Mouse (Mus musculus) hindbrain, embryonic 14.5 days (tissue): ENCODE results near the gene Prkca. TPM values are rescaled to one million over a fixed set of nuclear protein-coding genes. Genes with fewer than 3 reads are reported as not detected.

ENCODE experiments used
- ATAC-seq: fragments of 200-750 bp; cut with Nextera tagmentation; 2 replicates; pipeline ENCODE4 v1.8.0; 2017; ENCODE audit warnings: moderate number of reproducible peaks, mild to moderate bottlenecking, moderate TSS enrichment, moderate library complexity; ENCODE audit not compliant: low FRiP score
- DNase-seq: peaks from one replicate; pipeline ENCODE4 v3.0.0-alpha.2; 2015; ENCODE audit warnings: low spot score
- H3K27ac ChIP-seq: fragments of 300-500 bp; sonication (generic); 2 replicates; pipeline ENCODE4 v1.5.1; 2014; ENCODE audit warnings: mild to moderate bottlenecking, moderate library complexity
- H3K27me3 ChIP-seq: fragments of 300-500 bp; sonication (generic); 2 replicates; pipeline ENCODE4 v1.6.1; 2014; ENCODE audit warnings: mild to moderate bottlenecking, low read length, mixed read lengths; ENCODE audit not compliant: control insufficient read depth, insufficient read depth
- H3K36me3 ChIP-seq: fragments of 300-500 bp; sonication (generic); replicated peaks from 2 replicates; pipeline ENCODE4 v1.6.1; 2014; ENCODE audit not compliant: control insufficient read depth, insufficient read depth
- H3K4me1 ChIP-seq: fragments of 300-500 bp; sonication (generic); replicated peaks from 2 replicates; pipeline ENCODE4 v1.6.1; 2014; ENCODE audit warnings: antibody characterized with exemption, low read length, mixed read lengths; ENCODE audit not compliant: control insufficient read depth, insufficient read depth
- H3K4me2 ChIP-seq: fragments of 300-500 bp; sonication (generic); replicated peaks from 2 replicates; pipeline ENCODE4 v1.6.1; 2014; ENCODE audit warnings: mild to moderate bottlenecking, moderate library complexity
- H3K4me3 ChIP-seq: fragments of 300-500 bp; sonication (generic); replicated peaks from 2 replicates; pipeline ENCODE4 v1.5.1; 2014; ENCODE audit warnings: mild to moderate bottlenecking, low read length
- H3K9ac ChIP-seq: fragments of 300-500 bp; sonication (generic); 2 replicates; pipeline ENCODE4 v1.6.1; 2014
- H3K9me3 ChIP-seq: fragments of 300-500 bp; sonication (generic); 2 replicates; pipeline ENCODE4 v1.6.1; 2016; ENCODE audit warnings: low read length; ENCODE audit not compliant: control insufficient read depth
- WGBS: fragments of 180-500 bp; shearing (Covaris S2); extraction: QIAGEN DNeasy Blood & Tissue Kit; methylation state at CpG from one replicate; pipeline ENCODE4 v1.1.7; 2014; 5-methylcytosine and 5-hydroxymethylcytosine counted together
- polyA plus RNA-seq: library from polyadenylated mRNA; unstranded; fragments of >200 nt; fragmentation: Nextera tagmentation; extraction: Ambion mirVana; gene quantifications from 2 replicates; pipeline ENCODE4 v1.2.1, GENCODE M21; 2014

Gene Prkca
- polyA plus RNA-seq, 1 experiment from 2014 or later: 9.1 TPM

DNA sequence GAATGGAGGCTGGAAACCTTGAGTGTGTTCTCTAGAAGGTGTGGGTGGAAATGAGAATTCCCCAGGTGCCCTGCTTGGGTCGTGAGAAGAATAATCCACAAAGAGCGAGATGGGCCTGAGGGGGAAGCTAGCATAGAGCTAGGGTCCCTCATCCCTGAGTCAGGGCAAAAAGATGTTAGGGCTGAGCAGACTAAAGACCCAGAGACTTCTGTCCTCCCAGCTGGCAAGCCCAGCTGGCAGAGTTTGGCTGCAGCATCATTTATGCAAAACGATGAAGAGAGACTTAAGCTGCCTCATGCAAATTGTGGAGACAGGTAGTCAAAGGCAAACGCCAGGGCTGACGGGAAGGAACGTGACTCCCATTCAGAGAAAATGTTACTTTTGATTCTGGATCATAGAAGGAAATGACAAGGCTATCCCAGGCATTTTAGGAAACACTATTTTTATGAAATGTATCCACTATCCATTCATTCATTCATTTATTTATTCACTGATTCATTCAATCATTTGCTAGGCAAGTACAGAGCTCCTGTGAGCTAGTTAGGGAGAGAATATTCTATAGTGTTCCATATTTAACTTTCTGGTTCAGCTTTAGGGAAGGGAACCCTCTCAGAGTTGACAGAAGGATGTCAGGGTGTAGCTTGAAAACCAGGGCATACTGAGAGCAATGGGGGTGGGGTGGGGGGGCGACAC lies 139.4 kb downstream of the Prkca start:
- H3K4me2 ChIP-seq: no peak overlapping the region
- H3K4me3 ChIP-seq: no peak overlapping the region
- H3K9ac ChIP-seq: no peak overlapping the region
- 44% methylated on average over 7 of the region's 7 CpGs for WGBS
- no peak for ATAC-seq
- no peak overlapping the region for H3K27ac ChIP-seq
- no peaks in the 10 kb centered on the region for H3K9me3 ChIP-seq
- no peaks in the 10 kb centered on the region for H3K36me3 ChIP-seq
- no peak for DNase-seq
- H3K4me1 ChIP-seq: peaks cover 14% of the 10 kb centered on the region
- no peaks in the 10 kb centered on the region for H3K27me3 ChIP-seq

DNA sequence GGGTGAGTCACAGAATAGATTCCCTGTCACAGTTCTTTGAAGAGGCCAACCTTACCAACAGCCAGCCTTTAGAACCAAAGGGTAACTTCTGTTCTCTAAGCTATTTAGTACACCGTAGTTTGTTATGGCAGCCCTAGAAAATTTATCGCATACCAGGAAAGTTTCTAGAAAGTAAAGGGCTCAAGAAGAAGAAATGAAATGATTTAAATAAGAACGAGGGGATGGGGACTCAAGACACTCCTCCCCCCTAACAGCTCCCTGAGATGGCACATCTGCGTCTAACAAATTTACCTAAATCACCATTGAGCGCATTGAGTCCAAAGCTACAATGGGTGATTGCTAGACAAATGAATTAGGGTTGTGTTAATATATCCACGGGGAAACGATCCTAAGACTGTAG lies 140.9 kb downstream of the Prkca start:
- no peaks in the 10 kb centered on the region for H3K27me3 ChIP-seq
- no peaks in the 10 kb centered on the region for H3K36me3 ChIP-seq
- H3K9me3 ChIP-seq: no peaks in the 10 kb centered on the region
- H3K4me1 ChIP-seq: peaks cover 14% of the 10 kb centered on the region
- H3K27ac ChIP-seq: no peak overlapping the region
- H3K9ac ChIP-seq: no peak overlapping the region
- no peak for DNase-seq
- H3K4me2 ChIP-seq: no peak overlapping the region
- no peak overlapping the region for H3K4me3 ChIP-seq
- 86% methylated on average over 7 of the region's 7 CpGs for WGBS
- no peak for ATAC-seq

DNA sequence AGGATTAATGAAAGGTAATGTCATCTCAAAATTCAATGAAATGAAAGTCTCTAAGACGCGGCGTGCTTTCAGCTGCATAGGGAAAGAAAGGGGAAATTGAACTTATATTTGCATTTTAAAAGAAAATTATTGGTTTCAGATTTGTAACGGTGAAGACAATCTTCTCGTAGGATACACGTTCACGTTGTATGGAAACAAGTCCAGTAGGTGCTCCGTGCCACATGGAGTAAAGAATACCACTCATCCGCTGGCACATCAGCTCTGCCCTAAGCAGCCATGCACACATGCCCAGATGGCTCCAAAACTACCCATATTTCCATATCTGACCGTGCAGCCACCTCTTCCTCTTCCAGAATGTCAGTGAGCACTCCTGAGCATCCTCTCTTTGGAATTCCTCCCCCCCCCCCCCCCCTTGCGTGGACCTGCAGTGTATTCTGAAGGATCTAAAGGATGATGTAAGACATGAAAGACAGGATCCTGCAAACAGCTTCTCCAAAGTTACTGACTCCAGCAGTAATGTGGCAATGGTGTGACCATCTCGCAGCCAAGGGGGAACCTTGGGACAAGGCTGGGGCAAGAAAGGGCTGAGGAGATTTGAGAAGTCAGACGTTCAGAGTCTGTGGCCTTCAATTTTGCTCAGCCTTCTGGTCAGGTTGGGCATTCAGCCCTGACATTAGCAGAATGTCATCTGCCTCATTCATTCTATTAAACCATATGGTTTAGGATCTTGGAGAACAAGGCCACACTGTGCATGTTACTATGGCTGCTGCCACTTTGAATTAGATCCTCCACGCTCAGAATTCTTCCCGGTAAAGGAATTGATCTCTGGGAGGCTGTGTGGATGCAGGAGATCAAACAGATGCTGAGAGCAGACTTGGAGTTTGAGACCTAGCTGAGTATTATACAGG lies 142.8 kb downstream of the Prkca start:
- no peak overlapping the region for H3K9ac ChIP-seq
- DNase-seq (no peak), ATAC-seq (no peak)
- 88% methylated on average over 15 of the region's 15 CpGs for WGBS
- H3K9me3 ChIP-seq: no peaks in the 10 kb centered on the region
- H3K4me3 ChIP-seq: no peak overlapping the region
- H3K4me2 ChIP-seq: no peak overlapping the region
- no peaks in the 10 kb centered on the region for H3K36me3 ChIP-seq
- H3K27ac ChIP-seq: no peak overlapping the region
- peaks cover 18% of the 10 kb centered on the region for H3K4me1 ChIP-seq
- H3K27me3 ChIP-seq: no peaks in the 10 kb centered on the region

DNA sequence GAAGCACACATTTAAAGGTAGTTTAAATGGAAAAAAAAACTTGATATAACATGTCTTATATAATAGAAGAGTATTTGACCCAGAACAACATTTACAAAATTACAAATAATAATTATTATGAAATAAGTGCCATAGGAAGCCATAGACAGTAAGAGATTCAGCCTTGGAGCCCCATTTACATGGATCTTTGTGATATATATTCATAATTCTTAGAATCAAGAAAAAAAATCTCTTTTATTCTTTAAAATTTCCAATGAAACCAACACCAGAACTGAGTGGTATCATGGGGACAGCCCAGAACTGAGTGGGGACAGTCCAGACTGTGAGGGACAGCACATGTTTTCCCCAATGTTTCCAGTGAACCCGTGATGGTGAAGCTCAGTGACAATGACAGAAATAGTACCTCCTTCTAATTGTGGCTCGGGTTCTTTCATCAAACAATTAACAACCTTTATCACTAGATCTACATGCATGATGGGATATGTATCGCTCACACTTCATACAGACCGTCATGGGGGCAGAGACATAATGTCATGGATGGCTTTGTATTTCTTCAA lies 144.2 kb downstream of the Prkca start:
- Histone ChIP-seq H3K27me3 (no peaks in the 10 kb centered on the region), H3K9me3 (no peaks in the 10 kb centered on the region), H3K9ac (no peak overlapping the region), H3K27ac (no peak overlapping the region), H3K4me1 (peaks cover 17% of the 10 kb centered on the region), H3K4me3 (no peak overlapping the region), H3K36me3 (no peaks in the 10 kb centered on the region), H3K4me2 (no peak overlapping the region)
- DNase-seq (no peak), ATAC-seq (no peak)
- 87% methylated on average over 4 of the region's 4 CpGs for WGBS

DNA sequence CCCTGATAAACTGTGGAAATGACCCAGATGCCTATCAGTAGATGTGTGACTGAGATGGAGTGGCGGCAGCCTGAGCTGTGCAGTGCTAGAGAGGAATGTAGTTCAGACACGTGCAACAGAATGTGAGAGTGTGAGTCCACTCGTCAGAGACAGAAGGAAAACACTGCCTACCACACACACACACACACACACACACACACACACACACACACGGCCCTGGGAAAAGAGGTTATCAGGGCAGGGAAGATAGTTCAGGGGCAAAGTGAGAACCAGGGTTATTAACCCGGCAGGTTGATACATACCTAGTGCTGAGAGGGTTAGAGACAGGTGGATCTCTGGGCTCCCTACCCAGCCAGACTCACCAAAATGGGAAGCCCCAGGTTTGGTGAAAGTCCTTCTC lies 145.1 kb downstream of the Prkca start:
- H3K4me3 ChIP-seq: no peak overlapping the region
- peaks cover 8% of the 10 kb centered on the region; the same call in 1 of the 2 replicates for H3K4me1 ChIP-seq
- H3K9me3 ChIP-seq: no peaks in the 10 kb centered on the region
- ATAC-seq: no peak
- H3K27ac ChIP-seq: no peak overlapping the region
- no peaks in the 10 kb centered on the region for H3K36me3 ChIP-seq
- no peak overlapping the region for H3K9ac ChIP-seq
- H3K4me2 ChIP-seq: no peak overlapping the region
- DNase-seq: no peak
- H3K27me3 ChIP-seq: no peaks in the 10 kb centered on the region
- WGBS: 66% methylated on average over 5 of the region's 5 CpGs

DNA sequence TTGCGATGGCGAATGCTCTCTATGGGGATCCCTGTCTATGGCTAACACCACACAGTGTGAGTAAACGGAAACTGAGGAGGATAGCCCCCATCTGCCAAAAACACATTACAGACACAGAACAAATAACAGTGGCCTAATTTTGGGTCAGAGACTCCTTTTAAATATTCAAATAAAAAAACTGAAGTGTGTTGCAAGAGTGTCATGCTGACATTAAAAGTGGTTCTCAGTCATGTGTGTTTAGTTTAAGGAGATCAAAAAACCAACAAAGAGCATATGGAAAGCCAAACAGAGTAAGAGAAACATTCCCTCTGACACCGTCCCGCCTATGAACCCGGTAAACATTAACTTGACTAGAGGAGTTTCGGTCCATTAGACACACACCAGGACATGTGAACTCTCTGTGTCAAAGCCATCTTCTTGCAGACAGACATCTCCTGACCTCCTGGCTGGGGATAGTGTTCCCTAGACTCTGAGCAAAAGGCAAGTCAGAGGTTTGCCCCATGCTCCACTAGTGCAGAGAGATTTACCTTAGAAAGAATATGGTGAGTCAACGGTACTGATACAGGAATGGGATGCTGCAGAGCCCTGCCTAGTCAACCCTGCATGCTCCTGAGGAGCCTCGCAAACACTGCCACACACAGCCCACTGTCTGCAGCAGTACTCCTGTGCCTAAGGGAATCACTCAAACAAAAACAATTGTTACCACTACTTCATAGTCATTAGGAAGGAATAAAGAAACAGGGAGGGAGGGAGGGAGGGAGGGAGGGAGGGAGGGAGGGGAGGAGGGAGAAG lies 146.1 kb downstream of the Prkca start:
- H3K4me2 ChIP-seq: no peak overlapping the region
- no peak overlapping the region for H3K9ac ChIP-seq
- DNase-seq (no peak), ATAC-seq (no peak)
- 51% methylated on average over 9 of the region's 9 CpGs for WGBS
- no peaks in the 10 kb centered on the region for H3K9me3 ChIP-seq
- H3K36me3 ChIP-seq: no peaks in the 10 kb centered on the region
- no peaks in the 10 kb centered on the region for H3K27me3 ChIP-seq
- no peak overlapping the region for H3K4me3 ChIP-seq
- H3K27ac ChIP-seq: no peak overlapping the region
- H3K4me1 ChIP-seq: peaks cover 4% of the 10 kb centered on the region; the same call in 1 of the 2 replicates

DNA sequence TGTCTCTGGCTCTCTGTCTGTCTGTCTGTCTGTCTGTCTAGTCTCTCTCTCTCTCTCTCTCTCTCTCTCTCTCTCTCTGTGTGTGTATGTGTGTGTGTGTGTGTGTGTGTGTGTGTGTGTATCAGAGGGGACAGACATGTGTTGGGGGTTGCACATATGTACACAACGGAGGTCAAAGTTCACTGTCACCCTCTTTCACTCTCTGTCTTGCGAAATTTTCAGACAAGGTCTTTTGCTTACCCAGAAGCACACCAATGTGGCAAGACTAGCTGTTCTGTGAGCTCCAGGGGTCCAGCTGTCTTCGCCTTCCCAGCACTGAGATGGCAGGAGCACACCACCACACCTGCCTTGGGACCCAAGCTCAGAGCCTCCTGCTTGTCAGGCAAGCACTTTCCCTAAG lies 146.9 kb downstream of the Prkca start:
- no peak for ATAC-seq
- no peak overlapping the region for H3K9ac ChIP-seq
- peaks cover 4% of the 10 kb centered on the region; the same call in 1 of the 2 replicates for H3K4me1 ChIP-seq
- no peak for DNase-seq
- H3K36me3 ChIP-seq: no peaks in the 10 kb centered on the region
- no peak overlapping the region for H3K4me2 ChIP-seq
- no peaks in the 10 kb centered on the region for H3K9me3 ChIP-seq
- WGBS: 93% methylated on average over 3 of the region's 3 CpGs
- H3K4me3 ChIP-seq: no peak overlapping the region
- no peaks in the 10 kb centered on the region for H3K27me3 ChIP-seq
- no peak overlapping the region for H3K27ac ChIP-seq

DNA sequence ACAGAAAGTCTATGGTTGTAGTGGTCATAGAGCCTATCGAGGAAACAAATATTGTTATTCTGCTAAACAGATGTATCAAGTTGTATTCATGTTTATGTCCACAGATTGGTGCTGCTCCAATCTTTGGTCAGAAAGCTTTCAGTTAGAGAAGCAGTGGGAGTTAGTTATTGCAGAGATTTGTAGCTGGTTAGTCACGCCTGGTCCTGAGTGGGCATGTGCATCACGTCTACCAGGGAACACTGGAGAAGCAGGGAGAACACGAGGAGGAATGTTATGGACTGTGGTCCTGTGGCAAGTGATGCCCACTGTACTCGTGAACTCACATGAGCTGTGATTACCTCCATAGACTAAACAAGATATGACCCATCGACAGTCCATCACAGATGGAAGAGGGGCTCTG lies 153.4 kb downstream of the Prkca start:
- WGBS: 92% methylated on average over 6 of the region's 6 CpGs

DNA sequence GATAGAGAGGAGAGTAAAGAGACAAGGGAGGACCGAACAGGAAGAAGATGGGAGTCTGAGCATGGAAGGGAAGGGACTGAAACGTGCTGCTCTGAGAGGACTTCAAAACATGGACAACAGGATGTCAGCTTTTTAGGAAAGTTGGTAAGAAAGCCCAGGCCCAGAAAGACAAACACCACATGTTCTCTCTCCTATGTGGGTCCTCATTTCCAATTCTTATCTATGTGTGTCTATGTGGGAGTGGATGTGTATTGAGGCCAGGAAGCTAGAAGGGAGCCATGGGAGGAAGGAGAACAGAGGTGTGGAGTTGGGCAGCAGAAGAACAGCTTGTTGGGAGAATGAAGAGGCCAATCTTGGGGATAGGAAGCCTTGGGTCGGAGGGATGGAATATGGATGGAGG lies 154.4 kb downstream of the Prkca start:
- H3K9me3 ChIP-seq: no peaks in the 10 kb centered on the region
- H3K4me2 ChIP-seq: no peak overlapping the region
- H3K27me3 ChIP-seq: no peaks in the 10 kb centered on the region
- H3K36me3 ChIP-seq: no peaks in the 10 kb centered on the region
- WGBS: 81% methylated on average over 3 of the region's 3 CpGs
- H3K9ac ChIP-seq: no peak overlapping the region
- H3K27ac ChIP-seq: no peak overlapping the region
- no peaks in the 10 kb centered on the region for H3K4me1 ChIP-seq
- DNase-seq: no peak
- ATAC-seq: no peak
- no peak overlapping the region for H3K4me3 ChIP-seq

More for the DNA sequence above, 153.4 kb downstream of the Prkca start:
- H3K4me2 ChIP-seq: no peak overlapping the region
- H3K27me3 ChIP-seq: no peaks in the 10 kb centered on the region
- ATAC-seq (no peak), DNase-seq (no peak)
- no peak overlapping the region for H3K27ac ChIP-seq
- H3K4me1 ChIP-seq: no peaks in the 10 kb centered on the region
- no peaks in the 10 kb centered on the region for H3K36me3 ChIP-seq
- no peak overlapping the region for H3K4me3 ChIP-seq
- no peaks in the 10 kb centered on the region for H3K9me3 ChIP-seq
- no peak overlapping the region for H3K9ac ChIP-seq
